Mouse (Mus musculus): ENCODE measurements at regions not wholly inside any gene's neighbourhood (a gene's known extent, or its start where the extent isn't known, plus 50 kb on each side); places are given as distances from the start of the nearest gene placed in this dataset.
A peak's percentile ranks its signal among the peaks of the same experiment; 100 is the strongest.

- peak; percentile 75; the same call in 1 of the 2 replicates for TF ChIP-seq CTCF (IDR thresholded peaks at IDR 0.05; ENCODE audit: low read depth, low read length)
- no peak for TF ChIP-seq POLR2AphosphoS5 (IDR thresholded peaks at IDR 0.05; ENCODE audit: insufficient replicate concordance, low read depth, low read length)
- TF ChIP-seq GATA1 (IDR thresholded peaks at IDR 0.05; ENCODE audit: borderline replicate concordance, low read length), result no peak
- TF ChIP-seq TAL1 (conservative IDR thresholded peaks at IDR 0.05; ENCODE audit: low read depth, low read length), result no peak
- no peak for TF ChIP-seq GATA2 (IDR thresholded peaks at IDR 0.05; ENCODE audit: borderline replicate concordance, low read depth, low read length)
Measured at GRCm38 (mm10) chr1:193599163-193599562, 229.1 kb upstream of the Camk1g start.
